Mouse (Mus musculus): ENCODE results near the gene Mark3. TPM values are rescaled to one million over a fixed set of nuclear protein-coding genes. Genes with fewer than 3 reads are reported as not detected.

Gene Mark3
- total RNA-seq, 1 experiment: 90.9 TPM

DNA sequence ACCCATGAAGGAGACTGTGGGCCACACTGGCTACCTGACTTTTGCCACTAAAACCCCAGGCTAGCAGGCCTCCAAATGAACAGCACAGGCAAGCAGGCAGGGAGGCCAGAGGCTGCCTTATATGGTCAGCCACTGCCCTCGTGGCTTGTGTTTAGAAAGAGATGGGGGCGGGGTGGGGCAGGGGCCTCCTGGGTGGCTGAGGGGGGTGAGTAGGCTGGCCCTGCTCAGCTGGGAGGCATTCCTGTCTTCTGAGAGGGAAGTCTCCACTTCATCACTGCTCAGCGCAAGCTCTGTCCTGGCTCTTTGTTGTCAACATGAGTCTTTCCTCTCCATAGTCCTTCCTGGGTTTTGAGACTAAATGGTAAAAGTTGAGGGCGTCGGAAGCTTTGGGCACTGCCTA, 108.5 kb downstream of the Mark3 start:
- Histone ChIP-seq H3K36me3 (ENCODE audit: control insufficient read depth, insufficient read depth, low read length, poor library complexity, severe bottlenecking) (peaks cover 38% of the 10 kb centered on the region), H3K4me3 (ENCODE audit: insufficient read depth in 1 of 2, low read depth in 1 of 2, low read length in 2 of 2, poor library complexity in 1 of 2, severe bottlenecking in 1 of 2) (no peak overlapping the region), H3K9me3 (ENCODE audit: control insufficient read depth, insufficient read depth, low read depth, low read length) (no peaks in the 10 kb centered on the region), H3K4me1 (ENCODE audit: control insufficient read depth in 2 of 2, insufficient read depth in 2 of 2, low read length in 2 of 2, poor library complexity in 1 of 2) (peaks cover 0 to 18% of the 10 kb centered on the region in 2 experiments; a peak in 2 of 4 replicates), H3K27ac (ENCODE audit: insufficient read depth, low read depth, low read length, poor library complexity, severe bottlenecking) (no peak overlapping the region), H3K9ac (ENCODE audit: insufficient read depth, low read depth, low read length, poor library complexity, severe bottlenecking) (no peak overlapping the region)
- DNase-seq (ENCODE audit: low read depth, low spot score): no peak
- in situ Hi-C loops (cut with MboI; ENCODE audit: low sequenced_read_pairs in 2 of 2, unreplicated experiment in 2 of 2): no loop called here
- TF ChIP-seq CHD2 (IDR thresholded peaks at IDR 0.05; ENCODE audit: low read depth, low read length) (no peak), HCFC1 (IDR thresholded peaks at IDR 0.05; ENCODE audit: borderline replicate concordance, insufficient read depth, low read length) (no peak), MAFK (IDR thresholded peaks at IDR 0.05; ENCODE audit: insufficient read depth, low read depth, low read length) (no peak), ZC3H11A (IDR thresholded peaks at IDR 0.05; ENCODE audit: borderline replicate concordance, low read depth, low read length) (no peak), ZNF384 (IDR thresholded peaks at IDR 0.05; ENCODE audit: low read depth, low read length) (no peak)

DNA sequence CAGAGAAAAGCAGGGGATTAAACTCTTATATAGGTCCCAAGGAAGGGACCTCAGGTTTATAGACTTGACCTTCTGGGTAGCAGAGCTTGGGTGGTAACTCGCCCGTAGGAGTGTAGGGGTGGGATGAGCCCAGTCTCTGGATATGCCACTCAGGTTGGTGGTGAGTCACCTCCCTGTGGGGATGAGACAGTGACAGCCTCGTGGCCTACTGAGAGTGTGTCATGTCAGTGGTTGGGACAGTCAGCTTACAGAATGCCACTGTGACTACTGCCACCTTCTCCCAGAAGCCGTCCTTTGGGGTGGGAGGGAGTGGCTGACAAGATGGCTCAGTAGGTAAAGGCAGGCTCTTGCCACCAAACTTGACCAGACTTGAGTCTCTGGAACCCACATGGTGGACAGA, 112.1 kb downstream of the Mark3 start:
- in situ Hi-C loops (cut with MboI; ENCODE audit: low sequenced_read_pairs in 2 of 2, unreplicated experiment in 2 of 2): no loop called here
- no peak overlapping the region for H3K27ac ChIP-seq (ENCODE audit: insufficient read depth, low read depth, low read length, poor library complexity, severe bottlenecking)

DNA sequence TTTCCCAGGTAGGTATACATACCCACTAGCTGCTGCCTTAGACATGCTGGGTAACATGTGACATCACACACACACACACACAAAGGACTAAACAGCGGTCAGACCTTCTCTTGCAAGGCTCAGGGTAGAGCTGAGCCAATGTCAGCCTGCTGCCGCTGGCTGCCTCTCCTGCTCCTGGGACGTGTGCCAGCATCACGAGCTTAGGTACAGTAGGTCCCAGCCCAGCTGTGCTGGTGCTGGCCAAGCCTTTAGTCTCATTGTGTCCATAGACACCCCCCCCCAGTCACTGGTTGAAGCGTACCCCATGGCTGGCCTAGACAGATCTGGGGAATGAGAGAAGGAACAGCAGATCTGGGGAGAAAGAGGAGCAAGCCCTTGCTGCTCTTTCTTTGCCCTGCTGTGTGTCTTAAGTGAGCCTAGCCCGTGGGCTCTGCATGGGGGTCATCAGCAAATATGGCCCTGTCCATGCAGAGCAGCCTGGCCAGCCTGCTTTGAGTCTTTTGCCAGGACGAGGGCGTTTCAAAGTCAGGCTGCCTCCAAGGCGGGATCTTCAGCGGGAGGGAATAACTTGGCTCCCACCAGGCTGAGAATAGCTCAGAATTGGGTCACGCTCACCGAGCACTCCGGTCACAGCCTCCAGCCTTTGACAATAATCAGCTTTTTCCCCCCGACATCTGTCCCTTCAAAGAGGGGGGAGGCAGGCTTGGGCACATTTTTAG, 113.2 kb downstream of the Mark3 start:
- no peak for DNase-seq (ENCODE audit: low read depth, low spot score)
- Histone ChIP-seq H3K9me3 (ENCODE audit: control insufficient read depth, insufficient read depth, low read depth, low read length) (no peaks in the 10 kb centered on the region), H3K9ac (ENCODE audit: insufficient read depth, low read depth, low read length, poor library complexity, severe bottlenecking) (no peak overlapping the region), H3K4me1 (ENCODE audit: control insufficient read depth in 2 of 2, insufficient read depth in 2 of 2, low read length in 2 of 2, poor library complexity in 1 of 2) (peaks cover 0 to 13% of the 10 kb centered on the region in 2 experiments; a peak in 1 of 4 replicates), H3K36me3 (ENCODE audit: control insufficient read depth, insufficient read depth, low read length, poor library complexity, severe bottlenecking) (peaks cover 15% of the 10 kb centered on the region; the same call in 1 of the 2 replicates), H3K27ac (ENCODE audit: insufficient read depth, low read depth, low read length, poor library complexity, severe bottlenecking) (no peak overlapping the region), H3K4me3 (ENCODE audit: insufficient read depth in 1 of 2, low read depth in 1 of 2, low read length in 2 of 2, poor library complexity in 1 of 2, severe bottlenecking in 1 of 2) (no peak overlapping the region)
- in situ Hi-C loops (cut with MboI; ENCODE audit: low sequenced_read_pairs in 2 of 2, unreplicated experiment in 2 of 2): no loop called here
- TF ChIP-seq CHD2 (IDR thresholded peaks at IDR 0.05; ENCODE audit: low read depth, low read length): no peak

More for the DNA sequence above, 112.1 kb downstream of the Mark3 start:
- no peak for TF ChIP-seq ZC3H11A (IDR thresholded peaks at IDR 0.05; ENCODE audit: borderline replicate concordance, low read depth, low read length)
- no peak for TF ChIP-seq HCFC1 (IDR thresholded peaks at IDR 0.05; ENCODE audit: borderline replicate concordance, insufficient read depth, low read length)
- TF ChIP-seq MAFK (IDR thresholded peaks at IDR 0.05; ENCODE audit: insufficient read depth, low read depth, low read length): no peak
- no peak for TF ChIP-seq CHD2 (IDR thresholded peaks at IDR 0.05; ENCODE audit: low read depth, low read length)
- no peak for TF ChIP-seq ZNF384 (IDR thresholded peaks at IDR 0.05; ENCODE audit: low read depth, low read length)
- Histone ChIP-seq H3K9ac (ENCODE audit: insufficient read depth, low read depth, low read length, poor library complexity, severe bottlenecking) (no peak overlapping the region), H3K36me3 (ENCODE audit: control insufficient read depth, insufficient read depth, low read length, poor library complexity, severe bottlenecking) (peaks cover 19% of the 10 kb centered on the region; the same call in 1 of the 2 replicates), H3K4me1 (ENCODE audit: control insufficient read depth in 2 of 2, insufficient read depth in 2 of 2, low read length in 2 of 2, poor library complexity in 1 of 2) (peaks cover 0 to 12% of the 10 kb centered on the region in 2 experiments; a peak in 1 of 4 replicates), H3K4me3 (ENCODE audit: insufficient read depth in 1 of 2, low read depth in 1 of 2, low read length in 2 of 2, poor library complexity in 1 of 2, severe bottlenecking in 1 of 2) (no peak overlapping the region), H3K9me3 (ENCODE audit: control insufficient read depth, insufficient read depth, low read depth, low read length) (no peaks in the 10 kb centered on the region)
- no peak for DNase-seq (ENCODE audit: low read depth, low spot score)

DNA sequence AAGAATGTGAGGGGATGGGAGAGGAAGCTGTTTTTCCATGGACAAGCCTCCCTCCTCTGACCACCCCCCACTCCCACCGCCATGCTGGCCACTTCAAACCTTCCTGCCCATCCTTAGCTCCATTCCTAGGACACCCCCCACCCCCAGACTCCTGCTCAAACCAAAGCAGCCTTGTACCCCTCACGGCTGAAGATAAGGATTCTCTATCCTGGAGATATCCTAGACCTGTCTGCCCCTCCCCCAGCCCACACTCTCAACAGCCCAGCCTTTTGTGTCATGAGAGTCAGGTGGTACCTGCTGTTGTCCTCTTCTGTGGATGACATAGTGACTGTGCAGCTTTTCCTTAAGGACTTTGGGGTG, 113.7 kb downstream of the Mark3 start:
- DNase-seq (ENCODE audit: low read depth, low spot score): no peak
- no peak overlapping the region for H3K27ac ChIP-seq (ENCODE audit: insufficient read depth, low read depth, low read length, poor library complexity, severe bottlenecking)
- H3K4me1 ChIP-seq (ENCODE audit: control insufficient read depth in 2 of 2, insufficient read depth in 2 of 2, low read length in 2 of 2, poor library complexity in 1 of 2): peaks cover 0 to 15% of the 10 kb centered on the region in 2 experiments; a peak in 1 of 4 replicates
- no peaks in the 10 kb centered on the region for H3K9me3 ChIP-seq (ENCODE audit: control insufficient read depth, insufficient read depth, low read depth, low read length)
- in situ Hi-C loops (cut with MboI; ENCODE audit: low sequenced_read_pairs in 2 of 2, unreplicated experiment in 2 of 2): no loop called here
- no peak overlapping the region for H3K4me3 ChIP-seq (ENCODE audit: insufficient read depth in 1 of 2, low read depth in 1 of 2, low read length in 2 of 2, poor library complexity in 1 of 2, severe bottlenecking in 1 of 2)
- H3K9ac ChIP-seq (ENCODE audit: insufficient read depth, low read depth, low read length, poor library complexity, severe bottlenecking): no peak overlapping the region
- TF ChIP-seq MAFK (IDR thresholded peaks at IDR 0.05; ENCODE audit: insufficient read depth, low read depth, low read length) (no peak), ZNF384 (IDR thresholded peaks at IDR 0.05; ENCODE audit: low read depth, low read length) (no peak), HCFC1 (IDR thresholded peaks at IDR 0.05; ENCODE audit: borderline replicate concordance, insufficient read depth, low read length) (no peak), CHD2 (IDR thresholded peaks at IDR 0.05; ENCODE audit: low read depth, low read length) (no peak), ZC3H11A (IDR thresholded peaks at IDR 0.05; ENCODE audit: borderline replicate concordance, low read depth, low read length) (no peak)
- H3K36me3 ChIP-seq (ENCODE audit: control insufficient read depth, insufficient read depth, low read length, poor library complexity, severe bottlenecking): peaks cover 12% of the 10 kb centered on the region; the same call in 1 of the 2 replicates
